Mouse (Mus musculus): ENCODE data around the gene Etv6. TPM values are rescaled to one million over a fixed set of nuclear protein-coding genes. Genes with fewer than 3 reads are reported as not detected.

The Etv6 gene
- polyA plus RNA-seq, 1 experiment from 2014 or later, result 5.2 TPM

DNA sequence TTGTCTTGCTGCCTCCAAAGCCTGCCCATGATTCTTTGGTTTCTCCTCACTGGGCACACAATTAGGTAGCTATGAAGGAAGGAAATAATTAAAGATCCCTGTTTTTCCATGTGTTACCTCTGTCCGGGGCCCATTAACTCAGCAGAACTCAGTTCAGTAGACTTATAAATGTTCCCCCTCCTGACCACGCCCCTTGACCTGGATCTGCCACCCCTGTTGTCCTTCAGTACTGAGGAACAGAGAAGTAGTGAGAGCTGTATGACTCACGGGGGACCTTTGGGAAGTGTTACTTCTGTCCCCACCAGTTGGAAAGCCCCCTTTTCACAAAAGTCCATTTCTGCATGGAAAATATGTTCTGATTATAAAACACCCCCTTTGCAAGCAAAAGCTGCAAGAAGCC is 226.4 kb downstream of the Etv6 start:
- Histone ChIP-seq H3K36me3 (ENCODE audit: control insufficient read depth, insufficient read depth) (0 out of 2 replicates have a peak, but pooled peaks cover 4% of the 10 kb centered on the region), H3K9ac (replicated peaks; ENCODE audit: low read depth, low read length) (no peak overlapping the region), H3K9me3 (ENCODE audit: control insufficient read depth, low read length) (0 out of 2 replicates have a peak, but pooled peaks cover 2% of the 10 kb centered on the region), H3K4me1 (replicated peaks; ENCODE audit: control insufficient read depth, insufficient read depth, low read length) (no peaks in the 10 kb centered on the region), H3K27me3 (replicated peaks; ENCODE audit: control insufficient read depth, insufficient read depth, low read length) (no peaks in the 10 kb centered on the region), H3K27ac (ENCODE audit: low read length) (no peak overlapping the region), H3K4me2 (ENCODE audit: low read length) (no peak overlapping the region), H3K4me3 (replicated peaks; ENCODE audit: low read length) (no peak overlapping the region)
- ATAC-seq, result no peak
- WGBS, result 79% methylated on average over 3 of the region's 3 CpGs

DNA sequence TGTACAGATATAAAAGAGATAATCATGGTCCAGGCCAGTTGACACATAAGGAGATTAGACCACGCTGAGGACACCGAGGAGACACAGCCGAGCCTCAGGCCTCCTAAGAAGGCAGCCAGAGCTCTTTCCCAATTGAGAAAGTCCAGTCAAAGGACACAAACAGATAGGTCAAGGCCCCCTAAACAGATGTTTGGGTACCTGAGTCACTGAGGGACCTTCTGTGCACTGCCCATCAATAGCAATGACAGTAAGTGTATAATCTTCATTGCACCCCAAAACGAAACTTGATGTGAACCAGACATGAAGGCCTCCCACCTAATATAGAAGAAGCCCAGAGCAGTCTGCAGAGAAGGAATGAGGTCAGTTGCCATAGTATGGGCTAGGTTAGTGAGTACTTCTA is 226.9 kb downstream of the Etv6 start:
- H3K9me3 ChIP-seq (ENCODE audit: control insufficient read depth, low read length), result 0 out of 2 replicates have a peak, but pooled peaks cover 2% of the 10 kb centered on the region
- no peak overlapping the region for H3K9ac ChIP-seq (replicated peaks; ENCODE audit: low read depth, low read length)
- no peaks in the 10 kb centered on the region for H3K27me3 ChIP-seq (replicated peaks; ENCODE audit: control insufficient read depth, insufficient read depth, low read length)
- H3K27ac ChIP-seq (ENCODE audit: low read length), result no peak overlapping the region
- H3K36me3 ChIP-seq (ENCODE audit: control insufficient read depth, insufficient read depth), result 0 out of 2 replicates have a peak, but pooled peaks cover 6% of the 10 kb centered on the region
- 95% methylated on average over 4 of the region's 4 CpGs for WGBS
- no peak overlapping the region for H3K4me3 ChIP-seq (replicated peaks; ENCODE audit: low read length)
- no peaks in the 10 kb centered on the region for H3K4me1 ChIP-seq (replicated peaks; ENCODE audit: control insufficient read depth, insufficient read depth, low read length)
- H3K4me2 ChIP-seq (ENCODE audit: low read length), result no peak overlapping the region
- no peak for ATAC-seq

DNA sequence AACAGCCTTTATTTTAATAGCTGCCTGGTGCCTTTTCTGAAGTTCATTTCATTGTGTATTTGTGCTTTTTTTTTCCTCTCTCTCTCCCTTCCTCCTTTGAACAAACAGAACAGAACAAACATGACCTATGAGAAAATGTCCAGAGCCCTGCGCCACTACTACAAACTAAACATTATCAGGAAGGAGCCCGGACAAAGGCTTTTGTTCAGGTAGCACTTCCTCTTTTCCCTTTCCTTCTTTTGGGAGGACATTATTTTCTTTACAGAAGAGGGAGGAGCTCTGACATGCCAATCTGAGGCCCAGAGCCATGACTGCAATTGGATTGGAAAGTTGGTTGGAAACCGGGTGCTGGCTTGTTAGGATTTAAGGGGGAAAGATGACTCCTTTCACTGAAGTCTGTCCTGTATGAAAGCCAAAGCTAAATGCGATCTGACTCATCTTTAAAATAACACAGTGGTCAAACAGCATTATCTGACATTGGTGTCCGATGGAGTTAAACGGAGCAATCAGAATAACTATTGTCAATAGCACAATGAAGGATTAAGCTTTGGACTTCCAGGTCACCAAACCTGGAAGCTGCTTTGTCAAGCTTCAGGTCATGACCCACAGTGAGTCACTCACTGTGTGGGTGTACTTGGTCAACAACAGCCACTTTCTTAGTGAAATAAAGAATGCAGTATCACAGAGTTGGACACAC is 227.6 kb downstream of the Etv6 start:
- WGBS, result 70% methylated on average over 6 of the region's 6 CpGs

GRCm38 (mm10) chr6:134273884-134274283 is 238.4 kb downstream of the Etv6 start:
- 94% methylated on average over 2 of the region's 2 CpGs for WGBS
- Histone ChIP-seq H3K9ac (replicated peaks; ENCODE audit: low read depth, low read length) (no peak overlapping the region), H3K27me3 (replicated peaks; ENCODE audit: control insufficient read depth, insufficient read depth, low read length) (no peaks in the 10 kb centered on the region), H3K4me3 (replicated peaks; ENCODE audit: low read length) (no peak overlapping the region), H3K36me3 (ENCODE audit: control insufficient read depth, insufficient read depth) (no peaks in the 10 kb centered on the region), H3K4me1 (replicated peaks; ENCODE audit: control insufficient read depth, insufficient read depth, low read length) (no peaks in the 10 kb centered on the region), H3K9me3 (ENCODE audit: control insufficient read depth, low read length) (no peaks in the 10 kb centered on the region), H3K4me2 (ENCODE audit: low read length) (no peak overlapping the region), H3K27ac (ENCODE audit: low read length) (no peak overlapping the region)
- ATAC-seq, result no peak

More for the DNA sequence above, 227.6 kb downstream of the Etv6 start:
- Histone ChIP-seq H3K9ac (replicated peaks; ENCODE audit: low read depth, low read length) (no peak overlapping the region), H3K27ac (ENCODE audit: low read length) (no peak overlapping the region), H3K27me3 (replicated peaks; ENCODE audit: control insufficient read depth, insufficient read depth, low read length) (no peaks in the 10 kb centered on the region), H3K4me2 (ENCODE audit: low read length) (no peak overlapping the region), H3K36me3 (ENCODE audit: control insufficient read depth, insufficient read depth) (0 out of 2 replicates have a peak, but pooled peaks cover 6% of the 10 kb centered on the region), H3K9me3 (ENCODE audit: control insufficient read depth, low read length) (0 out of 2 replicates have a peak, but pooled peaks cover 2% of the 10 kb centered on the region), H3K4me1 (replicated peaks; ENCODE audit: control insufficient read depth, insufficient read depth, low read length) (no peaks in the 10 kb centered on the region), H3K4me3 (replicated peaks; ENCODE audit: low read length) (no peak overlapping the region)
- no peak for ATAC-seq

GRCm38 (mm10) chr6:134276954-134277353 is 241.5 kb downstream of the Etv6 start:
- 82% methylated on average over 2 of the region's 2 CpGs for WGBS
- no peak for ATAC-seq
- no peak overlapping the region for H3K27ac ChIP-seq (ENCODE audit: low read length)

GRCm38 (mm10) chr6:134282095-134282494 is 246.6 kb downstream of the Etv6 start:
- no peaks in the 10 kb centered on the region for H3K27me3 ChIP-seq (replicated peaks; ENCODE audit: control insufficient read depth, insufficient read depth, low read length)
- no peak overlapping the region for H3K9ac ChIP-seq (replicated peaks; ENCODE audit: low read depth, low read length)
- no peak overlapping the region for H3K27ac ChIP-seq (ENCODE audit: low read length)
- no peaks in the 10 kb centered on the region for H3K4me1 ChIP-seq (replicated peaks; ENCODE audit: control insufficient read depth, insufficient read depth, low read length)
- ATAC-seq, result no peak
- 81% methylated on average over 3 of the region's 3 CpGs for WGBS
- no peaks in the 10 kb centered on the region for H3K36me3 ChIP-seq (ENCODE audit: control insufficient read depth, insufficient read depth)
- no peaks in the 10 kb centered on the region for H3K9me3 ChIP-seq (ENCODE audit: control insufficient read depth, low read length)
- H3K4me3 ChIP-seq (replicated peaks; ENCODE audit: low read length), result no peak overlapping the region
- H3K4me2 ChIP-seq (ENCODE audit: low read length), result no peak overlapping the region

More at GRCm38 (mm10) chr6:134276954-134277353, 241.5 kb downstream of the Etv6 start:
- Histone ChIP-seq H3K9me3 (ENCODE audit: control insufficient read depth, low read length) (no peaks in the 10 kb centered on the region), H3K4me1 (replicated peaks; ENCODE audit: control insufficient read depth, insufficient read depth, low read length) (no peaks in the 10 kb centered on the region), H3K27me3 (replicated peaks; ENCODE audit: control insufficient read depth, insufficient read depth, low read length) (no peaks in the 10 kb centered on the region), H3K4me2 (ENCODE audit: low read length) (no peak overlapping the region), H3K9ac (replicated peaks; ENCODE audit: low read depth, low read length) (no peak overlapping the region), H3K4me3 (replicated peaks; ENCODE audit: low read length) (no peak overlapping the region), H3K36me3 (ENCODE audit: control insufficient read depth, insufficient read depth) (no peaks in the 10 kb centered on the region)

DNA sequence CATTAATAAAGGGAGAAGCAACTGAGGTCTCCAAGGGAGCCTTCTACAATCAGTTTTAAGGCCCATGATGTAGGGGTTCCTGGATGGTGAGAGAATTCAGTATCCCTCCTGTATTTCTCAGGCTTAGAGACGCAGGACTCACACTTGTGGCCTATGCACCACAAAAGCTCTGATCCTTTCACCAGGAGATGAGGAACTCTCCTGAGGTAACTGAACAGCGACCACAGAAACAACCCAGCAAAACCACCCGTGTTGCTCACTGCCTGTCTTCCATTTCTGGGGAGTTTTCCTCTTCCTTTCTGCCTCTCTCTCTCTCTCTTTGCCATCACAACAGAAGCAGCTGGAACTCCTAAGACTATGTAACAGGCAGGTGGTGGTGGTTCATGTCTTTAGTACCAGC is 256.3 kb downstream of the Etv6 start:
- 84% methylated on average over 3 of the region's 3 CpGs for WGBS
- Histone ChIP-seq H3K27ac (ENCODE audit: low read length) (no peak overlapping the region), H3K27me3 (replicated peaks; ENCODE audit: control insufficient read depth, insufficient read depth, low read length) (no peaks in the 10 kb centered on the region), H3K4me1 (replicated peaks; ENCODE audit: control insufficient read depth, insufficient read depth, low read length) (no peaks in the 10 kb centered on the region), H3K36me3 (ENCODE audit: control insufficient read depth, insufficient read depth) (no peaks in the 10 kb centered on the region), H3K4me3 (replicated peaks; ENCODE audit: low read length) (no peak overlapping the region), H3K4me2 (ENCODE audit: low read length) (no peak overlapping the region), H3K9me3 (ENCODE audit: control insufficient read depth, low read length) (no peaks in the 10 kb centered on the region), H3K9ac (replicated peaks; ENCODE audit: low read depth, low read length) (no peak overlapping the region)
- ATAC-seq, result no peak

- 90% methylated on average over 5 of the region's 5 CpGs for WGBS
- ATAC-seq, result no peak
- H3K36me3 ChIP-seq (ENCODE audit: control insufficient read depth, insufficient read depth), result no peaks in the 10 kb centered on the region
These were observed 256.9 kb downstream of the Etv6 start for GRCm38 (mm10) chr6:134292404-134292803.

DNA sequence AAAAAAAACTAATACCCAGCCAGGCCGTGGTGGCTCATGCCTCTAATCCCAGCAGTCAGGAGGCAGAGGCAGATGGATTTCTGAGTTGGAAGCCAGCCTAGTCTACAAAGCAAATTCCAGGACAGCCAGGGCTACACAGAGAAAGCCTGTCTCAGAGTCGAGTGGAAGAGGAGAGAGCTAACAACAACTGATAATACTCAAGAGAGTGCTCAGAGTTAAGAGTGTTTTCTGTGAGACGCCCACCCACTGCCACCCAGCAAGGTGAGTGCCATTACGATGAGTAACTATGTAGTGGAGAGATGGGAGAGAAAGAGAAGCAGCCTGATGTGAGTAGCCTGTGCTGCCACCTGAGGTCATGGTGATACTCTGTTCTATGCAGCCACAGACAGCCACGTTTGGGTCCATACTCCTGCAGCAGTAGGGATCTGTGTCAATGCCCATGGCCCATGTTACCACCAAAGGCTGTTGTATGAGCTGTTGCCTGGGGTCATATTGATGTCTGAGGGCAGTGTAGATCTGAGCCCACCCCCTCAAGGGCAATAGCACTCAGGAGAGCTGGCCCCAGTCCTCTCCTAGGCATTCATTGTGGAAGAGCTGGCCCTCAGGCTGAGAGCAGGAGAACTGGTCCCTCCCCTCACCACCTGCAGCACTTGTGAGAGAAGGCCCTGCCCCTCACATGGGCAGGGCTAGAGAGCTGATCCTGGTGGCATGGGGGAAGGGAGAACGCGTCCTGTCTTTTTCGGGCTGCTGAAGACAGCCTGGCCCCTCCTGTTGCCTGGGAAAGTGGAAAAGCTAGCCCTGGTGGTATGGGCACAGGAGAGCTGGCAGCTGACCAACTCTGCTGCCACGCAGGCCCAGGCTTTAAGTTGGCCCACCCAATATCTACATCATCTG is 258.4 kb downstream of the Etv6 start:
- Histone ChIP-seq H3K4me2 (ENCODE audit: low read length) (no peak overlapping the region), H3K36me3 (ENCODE audit: control insufficient read depth, insufficient read depth) (no peaks in the 10 kb centered on the region), H3K27ac (ENCODE audit: low read length) (no peak overlapping the region), H3K9me3 (ENCODE audit: control insufficient read depth, low read length) (no peaks in the 10 kb centered on the region), H3K4me3 (replicated peaks; ENCODE audit: low read length) (no peak overlapping the region), H3K27me3 (replicated peaks; ENCODE audit: control insufficient read depth, insufficient read depth, low read length) (no peaks in the 10 kb centered on the region), H3K9ac (replicated peaks; ENCODE audit: low read depth, low read length) (no peak overlapping the region), H3K4me1 (replicated peaks; ENCODE audit: control insufficient read depth, insufficient read depth, low read length) (no peaks in the 10 kb centered on the region)
- WGBS, result 44% methylated on average over 9 of the region's 9 CpGs
- ATAC-seq, result no peak

More at GRCm38 (mm10) chr6:134292404-134292803, 256.9 kb downstream of the Etv6 start:
- Histone ChIP-seq H3K9ac (replicated peaks; ENCODE audit: low read depth, low read length) (no peak overlapping the region), H3K9me3 (ENCODE audit: control insufficient read depth, low read length) (no peaks in the 10 kb centered on the region), H3K4me3 (replicated peaks; ENCODE audit: low read length) (no peak overlapping the region), H3K4me2 (ENCODE audit: low read length) (no peak overlapping the region), H3K4me1 (replicated peaks; ENCODE audit: control insufficient read depth, insufficient read depth, low read length) (no peaks in the 10 kb centered on the region), H3K27ac (ENCODE audit: low read length) (no peak overlapping the region), H3K27me3 (replicated peaks; ENCODE audit: control insufficient read depth, insufficient read depth, low read length) (no peaks in the 10 kb centered on the region)
